Mouse (Mus musculus) adrenal gland (tissue): ENCODE results near the gene Atp5g2.

Source experiments
- intact Hi-C: fragments of 180-260 bp; cut with DNase I; formaldehyde crosslinking; loops from one replicate; pipeline ENCODE4 v1.15.1; 2025
- long read RNA-seq, 2 experiments: library from polyadenylated mRNA; unstranded; transcript quantifications; one replicate each; pipeline ENCODE4 v2.0.0; 2020; ENCODE audit warnings: borderline replicate concordance in 1 of 2; ENCODE audit not compliant: insufficient replicate concordance in 1 of 2

The Atp5g2 gene
- long read RNA-seq, experiment 1, transcript Atp5g2-202 (5 exons, 731 nt), result major isoform, 58 of 59 reads
- long read RNA-seq, experiment 1, partial matches to known transcripts, result 1 of 59 reads
- long read RNA-seq, experiment 1, other reads (novel, unspliced or antisense), result 0 of 59 reads
- long read RNA-seq, experiment 2, transcript Atp5g2-202 (5 exons, 731 nt), result major isoform, 64 of 73 reads
- long read RNA-seq, experiment 2, partial matches to known transcripts, result 3 of 73 reads
- long read RNA-seq, experiment 2, other reads (novel, unspliced or antisense), result 6 of 73 reads

GRCm38 (mm10) chr15:102672215-102673071 is at the start of gene Atp5g2:
Atp5g2 (minus strand) TSS chr15:102672352.
- intact Hi-C loops, result no loop called here

- intact Hi-C loops, result no loop called here
Measured at GRCm38 (mm10) chr15:102721016-102721898, 49.1 kb upstream of the Atp5g2 start.

- intact Hi-C loops, result no loop called here
Measured at GRCm38 (mm10) chr15:102716132-102716531, 44.0 kb upstream of the Atp5g2 start.

GRCm38 (mm10) chr15:102707736-102708269 is 35.7 kb upstream of the Atp5g2 start:
- intact Hi-C loops, result no loop called here

- intact Hi-C loops, result no loop called here
Measured at GRCm38 (mm10) chr15:102705923-102706503, 33.9 kb upstream of the Atp5g2 start.

GRCm38 (mm10) chr15:102705226-102705894 is 33.2 kb upstream of the Atp5g2 start:
- intact Hi-C loops, result no loop called here

GRCm38 (mm10) chr15:102704806-102705205 is 32.7 kb upstream of the Atp5g2 start:
- intact Hi-C loops, result no loop called here

GRCm38 (mm10) chr15:102702972-102703371 is 30.8 kb upstream of the Atp5g2 start:
- intact Hi-C loops, result no loop called here

- intact Hi-C loops, result loop anchor here (1.0 kb wide), 1 partner anchor 44 kb away; no protein-coding TSS in a partner anchor
Measured at GRCm38 (mm10) chr15:102698193-102698592, 26.0 kb upstream of the Atp5g2 start.

- intact Hi-C loops, result no loop called here
Measured at GRCm38 (mm10) chr15:102696899-102697298, 24.7 kb upstream of the Atp5g2 start.

GRCm38 (mm10) chr15:102693600-102693999 is 21.4 kb upstream of the Atp5g2 start:
- intact Hi-C loops, result no loop called here

GRCm38 (mm10) chr15:102692991-102693411 is 20.8 kb upstream of the Atp5g2 start:
- intact Hi-C loops, result no loop called here

- intact Hi-C loops, result no loop called here
Measured at GRCm38 (mm10) chr15:102692321-102692804, 20.2 kb upstream of the Atp5g2 start.

GRCm38 (mm10) chr15:102685791-102686190 is 13.6 kb upstream of the Atp5g2 start:
- intact Hi-C loops, result no loop called here

GRCm38 (mm10) chr15:102683670-102684069 is 11.5 kb upstream of the Atp5g2 start:
- intact Hi-C loops, result no loop called here

GRCm38 (mm10) chr15:102676345-102676744 is 4.2 kb upstream of the Atp5g2 start:
- intact Hi-C loops, result no loop called here

- intact Hi-C loops, result no loop called here
Measured at GRCm38 (mm10) chr15:102673548-102673947, 1.4 kb upstream of the Atp5g2 start.

- intact Hi-C loops, result no loop called here
Measured at GRCm38 (mm10) chr15:102671721-102672214, 384 bp downstream of the Atp5g2 start.

GRCm38 (mm10) chr15:102670767-102671575 is 1.2 kb downstream of the Atp5g2 start:
- intact Hi-C loops, result no loop called here
